Mouse (Mus musculus): ENCODE results near the gene Pitpnm2.

GRCm38 (mm10) chr5:124233144-124233465, 16.5 kb downstream of the Pitpnm2 start:
- TF ChIP-seq POLR2A (IDR thresholded peaks at IDR 0.05; ENCODE audit: insufficient read length, low read depth) (no peak), POLR2AphosphoS2 (IDR thresholded peaks at IDR 0.05; ENCODE audit: insufficient read length, low read depth) (no peak), E2F4 (IDR thresholded peaks at IDR 0.05; ENCODE audit: insufficient read depth) (no peak)
